Mouse (Mus musculus): Measurements from ENCODE around the gene Terb1.

- TF ChIP-seq CTCF (conservative IDR thresholded peaks at IDR 0.05; ENCODE audit: insufficient read depth, insufficient read length, low read depth, low read length) = no peak
- TF ChIP-seq POLR2A (IDR thresholded peaks at IDR 0.05; ENCODE audit: low read depth, low read length) = no peak
Observed at GRCm38 (mm10) chr8:104412805-104413532, 96.7 kb downstream of the Terb1 start.

All from kidney, adult 2 months (tissue).